ENCODE assay signal across 10 mouse cellular contexts in genomic region chr11:34681790-34682189, GRCm38 (mm10).
A peak's percentile ranks its signal among the peaks of the same experiment; 100 is the strongest.
DNase-seq lines count a peak whose midpoint lies in the region; ATAC-seq and TF ChIP-seq lines count a peak whose summit lies in the region.
"Had no signal": no experiment of that assay in that cellular context is flagged by ENCODE, and none has a peak within 500 bp of the region (broad histone marks: within the 10 kb centered on the region; RNA-seq: fewer than 3 reads in every experiment).

No protein-coding gene starts in this region.

- DNase-seq in hindbrain, embryonic 14.5 days (ENCODE audit: low spot score) = peak; percentile 74
- DNase-seq in hindbrain, embryonic 10.5 days (ENCODE audit: low spot score) = no peak
- peak; percentile 32 for DNase-seq in ES-CJ7 (ENCODE audit: low read depth, low spot score)
- DNase-seq in liver, postnatal 0 days = no peak
- DNase-seq in testis, postnatal 10 days (ENCODE audit: low spot score) = no peak
- DNase-seq in left cerebral cortex, adult 9 months (ENCODE audit: low spot score in 2 of 2) = no peak
- DNase-seq in testis, postnatal 14 days (ENCODE audit: low spot score) = no peak
- DNase-seq: kidney, postnatal 10 days had no signal

- H3K4me3 ChIP-seq in hindbrain, embryonic 14.5 days (replicated peaks; ENCODE audit: low read length) = no peak overlapping the region
- H3K4me3 ChIP-seq in hindbrain, embryonic 10.5 days = no peak overlapping the region
- H3K4me3 ChIP-seq in liver, postnatal 0 days (ENCODE audit: low read depth, low read length) = no peak overlapping the region
- H3K4me3 ChIP-seq: myocyte had no signal

- peaks cover 8% of the 10 kb centered on the region for H3K9me3 ChIP-seq in hindbrain, embryonic 14.5 days (ENCODE audit: control insufficient read depth, low read length)
- no peaks in the 10 kb centered on the region for H3K9me3 ChIP-seq in hindbrain, embryonic 10.5 days
- H3K9me3 ChIP-seq in liver, postnatal 0 days (ENCODE audit: low read length) = peaks cover 6% of the 10 kb centered on the region; the same call in 1 of the 2 replicates

- H3K4me1 ChIP-seq in hindbrain, embryonic 14.5 days (replicated peaks; ENCODE audit: control insufficient read depth, insufficient read depth, low read length) = no peaks in the 10 kb centered on the region
- H3K4me1 ChIP-seq in hindbrain, embryonic 10.5 days (replicated peaks) = no peaks in the 10 kb centered on the region
- no peaks in the 10 kb centered on the region for H3K4me1 ChIP-seq in liver, postnatal 0 days (ENCODE audit: insufficient read depth)

- no peaks in the 10 kb centered on the region for H3K36me3 ChIP-seq in hindbrain, embryonic 14.5 days (replicated peaks; ENCODE audit: control insufficient read depth, insufficient read depth)
- H3K36me3 ChIP-seq in hindbrain, embryonic 10.5 days = no peaks in the 10 kb centered on the region
- no peaks in the 10 kb centered on the region for H3K36me3 ChIP-seq in liver, postnatal 0 days (replicated peaks; ENCODE audit: insufficient read depth, low read length)

- TF ChIP-seq EP300 in liver, postnatal 0 days (IDR thresholded peaks at IDR 0.05; ENCODE audit: low read depth) = no peak

- no peak overlapping the region for H3K4me2 ChIP-seq in hindbrain, embryonic 14.5 days (replicated peaks)
- no peak overlapping the region for H3K4me2 ChIP-seq in liver, postnatal 0 days (ENCODE audit: low read depth, low read length)

- no peak overlapping the region for H3K27ac ChIP-seq in hindbrain, embryonic 14.5 days
- H3K27ac ChIP-seq in hindbrain, embryonic 10.5 days = no peak overlapping the region
- H3K27ac ChIP-seq in liver, postnatal 0 days (ENCODE audit: low read depth) = no peak overlapping the region

- no peak for TF ChIP-seq CTCF in liver, postnatal 0 days (IDR thresholded peaks at IDR 0.05; ENCODE audit: low read depth)

- peak; percentile 55; the same call in 1 of the 2 replicates for ATAC-seq in hindbrain, embryonic 14.5 days (ENCODE audit: low FRiP score)
- peak; percentile 60 for ATAC-seq in common myeloid progenitor, adult 5-6 weeks (replicated peaks; ENCODE audit: low read depth, poor library complexity, severe bottlenecking)
- ATAC-seq in liver, postnatal 0 days = 0 out of 2 replicates have a peak, but pooled peaks have one; percentile 31

- H3K9ac ChIP-seq in hindbrain, embryonic 14.5 days = no peak overlapping the region
- no peak overlapping the region for H3K9ac ChIP-seq in liver, postnatal 0 days (replicated peaks)

- no peaks in the 10 kb centered on the region for H3K27me3 ChIP-seq in hindbrain, embryonic 14.5 days (ENCODE audit: control insufficient read depth, insufficient read depth, low read length)
- no peaks in the 10 kb centered on the region for H3K27me3 ChIP-seq in hindbrain, embryonic 10.5 days (ENCODE audit: insufficient read depth, poor library complexity, severe bottlenecking)
- no peaks in the 10 kb centered on the region for H3K27me3 ChIP-seq in liver, postnatal 0 days (ENCODE audit: insufficient read depth, low read length)

- 56% methylated on average over 8 of the region's 8 CpGs for WGBS in hindbrain, embryonic 14.5 days
- 51% methylated on average over 8 of the region's 8 CpGs for WGBS in hindbrain, embryonic 10.5 days
- 48% methylated on average over 8 of the region's 8 CpGs for whole genome bisulfite sequencing in liver, postnatal 0 days (ENCODE audit: insufficient replicate concordance)

Comparison
In these comparisons a context has a peak if more than half of its experiments do, and no peak if none do; other contexts are left out.
1. DNase-seq: peak in hindbrain, embryonic 14.5 days (single experiment) and ES-CJ7 (single experiment); none in hindbrain, embryonic 10.5 days (single experiment), liver, postnatal 0 days (single experiment), testis, postnatal 10 days (single experiment), left cerebral cortex, adult 9 months (0 of 2) and testis, postnatal 14 days (single experiment).
2. Peak in every context shown above with its lines, with median percentiles within 50 percentile points of each other: ATAC-seq.